Mouse (Mus musculus) spleen, postnatal 36 days (tissue): ENCODE data around the gene Nme6.

Experiments used
- DNase-seq, 2 experiments: peaks; one replicate each; pipeline ENCODE4 v3.0.0; 2022; ENCODE audit warnings: low spot score in 2 of 2, mixed read lengths in 1 of 2

The Nme6 gene

DNA sequence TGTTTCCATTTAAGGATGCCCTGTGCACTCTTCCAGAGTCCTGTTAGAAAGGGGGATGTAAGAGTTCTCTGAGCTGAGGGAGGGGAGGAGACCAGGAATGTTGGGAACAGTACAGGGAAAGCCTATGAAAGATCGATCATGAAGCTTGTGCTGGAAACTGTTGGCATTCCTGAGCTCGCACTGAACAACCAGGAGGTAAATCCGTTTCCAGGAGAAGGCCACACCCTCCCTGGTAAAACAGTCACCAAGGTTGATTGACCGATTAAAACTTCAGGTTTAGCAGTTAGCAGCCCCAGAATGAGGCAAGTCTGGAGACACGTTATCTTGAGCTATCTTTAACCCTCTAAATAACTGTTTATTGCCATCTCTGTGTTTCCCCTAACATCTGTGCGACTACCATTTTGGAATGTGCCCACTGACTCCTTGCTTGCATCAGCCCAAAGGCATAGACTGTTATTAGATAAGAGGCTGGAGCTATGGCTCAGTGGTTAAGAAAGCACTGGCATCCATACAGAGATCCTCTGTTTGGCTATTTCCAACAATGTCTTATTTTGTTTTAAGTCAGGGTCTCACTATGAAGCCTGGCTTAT lies 38.5 kb downstream of the Nme6 start:
- no peak for DNase-seq

DNA sequence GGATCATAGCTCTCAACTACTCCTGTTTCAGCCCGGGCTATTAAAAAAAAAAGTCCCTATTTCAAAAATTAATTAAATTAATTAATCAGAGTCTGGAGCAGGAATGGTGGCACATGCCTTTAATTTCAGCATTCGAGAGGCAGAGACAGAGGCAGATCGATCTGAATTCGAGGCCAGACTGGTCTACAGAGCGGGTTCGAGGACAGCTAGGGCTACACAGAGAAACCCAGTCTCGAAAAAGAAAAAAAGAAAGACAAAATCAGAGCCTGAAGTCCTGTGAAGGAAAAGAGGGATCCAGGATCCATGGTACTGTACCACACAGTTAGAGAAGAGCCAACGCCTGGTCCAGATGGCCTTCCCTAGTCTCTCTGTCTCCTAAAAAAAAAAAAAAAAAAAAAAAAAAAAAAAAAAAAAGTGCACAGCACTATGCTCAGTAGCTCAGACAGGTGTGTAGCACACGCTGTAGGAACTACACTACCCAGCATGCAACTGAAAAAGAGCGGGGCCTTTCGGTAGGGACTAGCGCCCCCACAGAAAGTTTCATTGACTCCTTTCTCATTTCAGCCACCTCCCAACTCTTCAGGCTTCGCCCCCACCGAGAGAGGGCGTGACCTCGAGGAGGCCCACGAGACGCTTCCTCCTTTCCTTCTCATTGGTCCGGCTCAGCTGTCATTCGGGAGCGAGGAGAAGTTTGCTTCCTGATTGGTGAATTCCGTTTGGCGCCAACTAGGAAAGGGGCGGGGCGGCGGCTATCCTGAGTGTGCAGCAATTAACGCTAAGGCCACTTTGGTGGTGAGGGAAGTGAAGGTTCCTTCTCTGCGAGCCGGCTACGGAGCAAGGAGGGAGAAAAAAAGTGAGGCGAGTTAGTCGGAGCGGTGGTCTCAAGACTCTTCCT lies 42.5 kb downstream of the Nme6 start, which contains the start of gene Cdc25a:
TSS of gene Cdc25a (plus strand) at position 783 of the 895 bp plus-strand sequence.
- peak; percentile 98 to 99 for DNase-seq

GRCm38 (mm10) chr9:109875695-109876601 lies 43.4 kb downstream of the Nme6 start:
- DNase-seq, result peak in 1 of 2 experiments; percentile 18

DNA sequence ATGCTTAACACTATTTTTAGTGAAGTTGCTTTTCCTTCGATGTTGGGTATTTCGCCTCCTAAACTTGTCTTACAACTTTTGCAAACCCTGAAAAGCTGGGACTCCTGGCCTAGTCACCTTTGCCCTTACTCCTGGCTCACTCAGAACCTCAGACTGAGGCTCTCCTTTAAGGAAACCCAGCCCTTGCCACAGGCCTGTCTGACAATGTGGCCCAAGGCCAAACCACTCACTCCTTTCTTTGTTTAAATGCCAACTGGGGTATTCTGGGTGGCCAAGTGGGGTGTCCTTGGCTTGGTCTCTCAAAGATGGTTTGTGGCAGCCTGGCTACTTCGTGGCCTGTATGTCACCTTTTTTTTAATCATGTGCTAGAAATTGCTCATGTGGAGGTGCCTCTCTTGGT lies 44.2 kb downstream of the Nme6 start:
- DNase-seq, result no peak

GRCm38 (mm10) chr9:109877666-109878065 lies 45.1 kb downstream of the Nme6 start:
- no peak for DNase-seq

GRCm38 (mm10) chr9:109879305-109879704 lies 46.8 kb downstream of the Nme6 start:
- no peak for DNase-seq

GRCm38 (mm10) chr9:109886259-109886658 lies 53.7 kb downstream of the Nme6 start:
- no peak for DNase-seq

DNA sequence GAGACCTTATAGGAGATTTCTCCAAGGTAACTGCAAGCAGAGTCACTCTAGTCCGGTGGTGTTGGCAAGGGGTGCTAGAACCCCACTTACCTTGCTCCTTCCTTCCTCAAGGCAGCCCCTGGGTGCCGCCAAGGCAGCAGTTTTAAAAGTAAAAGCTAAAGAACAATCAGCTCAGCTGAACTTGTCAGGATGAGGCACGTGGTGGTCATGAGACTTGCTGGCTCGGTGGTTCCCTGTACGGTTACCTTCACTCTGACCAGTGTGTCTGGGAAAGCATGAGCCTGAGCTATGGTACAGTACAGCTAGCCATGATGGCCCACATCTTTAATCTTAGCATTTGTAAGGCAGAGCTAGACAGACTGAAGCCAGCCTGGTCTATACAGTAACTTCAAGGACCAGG lies 54.8 kb downstream of the Nme6 start:
- DNase-seq, result no peak

DNA sequence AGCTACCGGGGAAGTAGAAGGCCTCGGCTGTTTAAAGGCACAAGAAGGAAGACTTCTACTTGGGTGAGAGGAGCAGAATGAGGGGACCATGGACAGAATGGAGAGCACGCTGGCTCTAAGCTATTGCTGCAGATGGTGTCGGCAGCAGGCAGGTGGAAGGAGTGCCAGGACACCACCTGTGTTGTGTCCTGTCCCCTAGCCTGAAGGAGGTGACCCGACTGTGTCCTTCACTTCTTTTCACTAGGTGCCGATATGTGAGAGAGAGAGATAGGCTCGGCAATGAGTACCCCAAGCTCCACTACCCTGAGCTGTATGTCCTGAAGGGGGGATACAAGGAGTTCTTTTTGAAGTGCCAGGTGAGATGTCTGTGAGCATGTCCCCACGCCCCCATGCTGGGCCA lies 59.0 kb downstream of the Nme6 start:
- DNase-seq, result no peak
